Mouse (Mus musculus): ENCODE measurements around the gene Zfp946.
A peak's percentile ranks its signal among the peaks of the same experiment; 100 is the strongest.

Zfp946 gene

GRCm38 (mm10) chr17:22423952-22424617, at the start of gene Zfp946:
Gene Zfp946 (plus strand): TSS chr17:22424222.
- peak; percentile 86 for DNase-seq (ENCODE audit: low read depth, low spot score)

- DNase-seq (ENCODE audit: low read depth, low spot score), result peak; percentile 54
Measured at GRCm38 (mm10) chr17:22410756-22411155, 13.3 kb upstream of the Zfp946 start.

GRCm38 (mm10) chr17:22417510-22417909, 6.5 kb upstream of the Zfp946 start:
- peak; percentile 74 for DNase-seq (ENCODE audit: low read depth, low spot score)

GRCm38 (mm10) chr17:22424636-22425354, 773 bp downstream of the Zfp946 start:
- DNase-seq (ENCODE audit: low read depth, low spot score), result no peak

GRCm38 (mm10) chr17:22447684-22448083, 23.7 kb downstream of the Zfp946 start:
- no peak for DNase-seq (ENCODE audit: low read depth, low spot score)

- no peak for DNase-seq (ENCODE audit: low read depth, low spot score)
Measured at GRCm38 (mm10) chr17:22497120-22497519, 73.1 kb downstream of the Zfp946 start.

All from A20 (cell line).